Mouse (Mus musculus) liver, embryonic 14.5 days (tissue): Measurements from ENCODE around the gene Ccne1.

Experiments used
- CTCF ChIP-seq: IDR thresholded peaks from 2 replicates; pipeline ENCODE4 v1.5.1; 2016; ENCODE audit warnings: antibody characterized with exemption, low read depth, control low read depth
- EP300 ChIP-seq: IDR thresholded peaks from 2 replicates; pipeline ENCODE4 v1.6.1; 2016; ENCODE audit warnings: antibody characterized with exemption, low read depth

DNA sequence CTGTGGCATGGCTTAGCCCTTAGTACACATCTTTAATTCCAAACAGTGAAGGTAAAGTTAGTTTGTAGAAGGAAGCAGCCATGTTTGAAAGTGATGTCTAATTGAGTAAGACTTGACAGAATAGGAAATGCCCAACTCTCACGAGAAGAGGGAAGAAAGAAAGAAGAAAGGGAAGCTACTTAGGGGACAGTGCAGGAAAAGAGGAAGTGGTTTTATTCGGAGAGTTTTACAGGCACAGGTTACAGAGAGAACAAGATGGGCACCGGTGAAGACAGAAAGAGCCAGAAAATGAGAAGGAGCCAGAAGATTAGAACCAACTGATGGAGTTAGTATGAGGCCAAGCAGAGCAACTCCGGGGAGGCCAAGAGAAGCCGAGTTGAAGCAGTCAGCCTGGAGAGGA is 48.5 kb upstream of the Ccne1 start:
- no peak for TF ChIP-seq CTCF
- no peak for TF ChIP-seq EP300
